Mouse (Mus musculus): ENCODE results near the gene Was. TPM values are rescaled to one million over a fixed set of nuclear protein-coding genes. Genes with fewer than 3 reads are reported as not detected.
"Not testable (repeated sequence)": the region's sequence is repeated elsewhere in the genome, so short reads cannot be mapped to it uniquely, and the experiment has no call there.

Was gene
- total RNA-seq, 2 experiments from 2014 or later: 39.5 to 61.3 TPM

GRCm38 (mm10) chrX:8084771-8085259 is 5.5 kb downstream of the Was start:
- no peak for ATAC-seq (replicated peaks; ENCODE audit: low FRiP score, low TSS enrichment, poor library complexity, severe bottlenecking)

DNA sequence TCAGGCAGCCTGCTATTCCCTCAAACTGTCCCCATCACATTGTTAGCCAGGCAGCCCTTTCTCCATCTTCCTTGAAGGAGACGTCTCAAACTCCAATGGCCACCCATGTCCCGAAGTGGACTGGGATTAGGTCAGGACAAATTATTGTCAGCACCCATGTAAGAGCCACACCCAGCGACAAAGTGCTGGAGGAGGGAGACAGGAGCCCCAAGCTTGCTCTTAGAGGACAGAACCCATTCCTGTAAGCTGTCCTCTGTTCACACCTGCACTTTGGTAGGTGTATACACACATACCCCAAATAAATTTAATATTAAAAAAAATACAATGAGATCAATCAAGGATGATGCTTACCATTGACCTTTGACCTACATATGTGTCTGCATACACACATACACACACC is 15.2 kb downstream of the Was start:
- ATAC-seq (replicated peaks; ENCODE audit: low FRiP score, low TSS enrichment, poor library complexity, severe bottlenecking): 0 out of 2 replicates have a peak, but pooled peaks have one; percentile 6

- peak; percentile 98 for ATAC-seq (replicated peaks; ENCODE audit: low FRiP score, low TSS enrichment, poor library complexity, severe bottlenecking)
Measured at GRCm38 (mm10) chrX:8074430-8075014, 15.8 kb downstream of the Was start, which contains the start of gene Suv39h1. Gene Suv39h1 (minus strand): TSS chrX:8074760.

- peak; percentile 62 for ATAC-seq (replicated peaks; ENCODE audit: low FRiP score, low TSS enrichment, poor library complexity, severe bottlenecking)
Measured at GRCm38 (mm10) chrX:8073881-8074429, 16.3 kb downstream of the Was start.

DNA sequence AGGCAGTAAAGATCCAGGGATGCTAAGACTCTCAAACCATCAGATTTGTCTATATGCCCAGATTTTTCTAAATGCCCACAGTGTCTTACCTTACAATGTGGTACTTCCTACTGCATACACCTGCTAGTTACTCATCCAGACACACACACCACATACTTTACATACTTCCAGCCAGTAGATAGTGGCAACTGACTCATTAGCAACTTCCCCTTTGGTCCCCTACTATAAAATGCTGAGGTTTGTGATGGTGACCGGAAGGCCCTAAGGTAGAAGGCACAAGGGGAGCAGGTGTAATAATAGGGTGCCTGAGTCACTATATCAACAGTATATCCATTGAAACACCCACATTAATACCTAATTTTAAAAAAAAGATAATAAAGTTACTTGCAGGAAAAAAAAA is 21.1 kb downstream of the Was start:
- no peak for ATAC-seq (replicated peaks; ENCODE audit: low FRiP score, low TSS enrichment, poor library complexity, severe bottlenecking)

DNA sequence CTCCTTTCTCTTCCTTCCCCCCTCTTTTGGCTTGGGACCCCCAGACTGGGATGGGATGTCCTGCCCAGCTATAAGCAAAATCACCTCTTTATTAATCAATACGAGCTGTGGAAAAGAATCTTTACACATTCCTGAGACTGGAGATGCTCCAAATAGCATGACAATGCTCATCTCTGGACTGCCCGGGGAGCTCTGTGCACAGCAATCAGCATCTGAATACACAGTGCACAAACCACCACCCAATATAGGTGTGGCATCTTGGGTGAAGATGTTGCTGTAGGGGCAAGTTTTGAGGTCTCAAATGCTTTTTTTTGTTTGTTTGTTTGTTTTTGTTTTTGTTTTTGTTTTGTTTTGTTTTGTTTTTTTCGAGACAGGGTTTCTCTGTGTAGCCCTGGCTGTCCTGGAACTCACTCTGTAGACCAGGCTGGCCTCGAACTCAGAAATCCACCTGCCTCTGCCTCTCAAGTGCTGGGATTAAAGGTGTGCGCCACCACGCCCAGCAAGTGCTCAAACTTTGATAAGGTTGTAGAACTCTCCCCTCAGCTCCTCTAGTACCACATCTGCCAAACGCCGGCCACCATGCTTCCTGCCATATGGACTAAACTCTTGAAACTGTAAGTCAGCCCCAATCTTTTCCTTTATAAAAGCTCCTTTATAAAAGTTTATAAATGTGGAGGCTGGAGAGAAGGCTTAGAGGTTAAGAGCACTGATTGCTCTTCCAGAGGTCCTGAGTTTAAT is 39.1 kb downstream of the Was start:
- not testable (repeated sequence) for ATAC-seq (replicated peaks; ENCODE audit: low FRiP score, low TSS enrichment, poor library complexity, severe bottlenecking)

DNA sequence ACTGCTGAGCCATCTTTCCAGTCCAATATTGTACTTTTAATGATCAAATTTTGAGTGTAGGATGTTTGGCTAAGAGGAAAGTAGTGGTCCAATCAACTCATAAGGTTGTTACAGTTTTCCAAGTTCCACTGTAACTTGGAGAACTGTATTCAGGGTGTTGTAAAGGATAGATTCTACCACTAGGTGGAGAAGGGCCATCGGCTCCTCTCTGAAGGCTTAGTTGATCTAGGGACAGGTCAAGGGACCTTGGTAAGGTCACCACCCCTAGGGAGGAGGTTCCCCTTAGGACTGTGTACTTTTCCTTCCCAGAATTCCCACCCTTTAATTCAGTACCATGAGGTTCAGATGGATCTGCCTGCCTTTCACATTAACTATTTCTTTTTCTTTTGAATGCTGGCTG is 57.3 kb downstream of the Was start:
- peak; percentile 59; the same call in 1 of the 2 replicates for ATAC-seq (replicated peaks; ENCODE audit: low FRiP score, low TSS enrichment, poor library complexity, severe bottlenecking)

Other genes starting within 250 kb of the Was start
- 59.5 and 83.5 TPM in 2 replicates for gene Otud5, start 249.1 kb downstream of the Was start, total RNA-seq (2014; fragmentation: Nextera tagmentation)
- 50.0 and 64.6 TPM in 2 replicates for gene Otud5, start 249.1 kb downstream of the Was start, total RNA-seq (2017)
- 11.4 and 16.2 TPM in 2 replicates for gene Pim2, start 212.2 kb downstream of the Was start, total RNA-seq (2014; fragmentation: Nextera tagmentation)
- gene Pim2, start 212.2 kb downstream of the Was start, total RNA-seq (2017): 2.1 and 2.2 TPM in 2 replicates
- 13.2 and 19.3 TPM in 2 replicates for gene Slc35a2, start 206.5 kb downstream of the Was start, total RNA-seq (2014; fragmentation: Nextera tagmentation)
- gene Slc35a2, start 206.5 kb downstream of the Was start, total RNA-seq (2017): 9.8 and 16.1 TPM in 2 replicates
- 46.8 and 81.9 TPM in 2 replicates for gene Pqbp1, start 191.2 kb downstream of the Was start, total RNA-seq (2014; fragmentation: Nextera tagmentation)
- gene Pqbp1, start 191.2 kb downstream of the Was start, total RNA-seq (2017): 176 and 188 TPM in 2 replicates
- gene Timm17b, start 191.1 kb downstream of the Was start, total RNA-seq (2014; fragmentation: Nextera tagmentation): 71.7 and 112 TPM in 2 replicates
- gene Timm17b, start 191.1 kb downstream of the Was start, total RNA-seq (2017): 61.4 and 61.5 TPM in 2 replicates
- gene Gm10491, start 182.7 kb downstream of the Was start, total RNA-seq (2014; fragmentation: Nextera tagmentation): not detected in 2 replicates
- not detected in 2 replicates for gene Gm10491, start 182.7 kb downstream of the Was start, total RNA-seq (2017)
- gene Gm10490, start 181.0 kb downstream of the Was start, total RNA-seq (2014; fragmentation: Nextera tagmentation): not detected in 2 replicates
- gene Gm10490, start 181.0 kb downstream of the Was start, total RNA-seq (2017): not detected in 2 replicates
- not detected in 2 replicates for gene Pcsk1n, start 170.7 kb downstream of the Was start, total RNA-seq (2014; fragmentation: Nextera tagmentation)
- not detected in 2 replicates for gene Pcsk1n, start 170.7 kb downstream of the Was start, total RNA-seq (2017)
- not detected in 2 replicates for gene Eras, start 161.9 kb downstream of the Was start, total RNA-seq (2014; fragmentation: Nextera tagmentation)
- gene Eras, start 161.9 kb downstream of the Was start, total RNA-seq (2017): not detected in 2 replicates
- gene Hdac6, start 142.6 kb downstream of the Was start, total RNA-seq (2014; fragmentation: Nextera tagmentation): 9.8 and 9.9 TPM in 2 replicates
- 9.1 and 11.8 TPM in 2 replicates for gene Hdac6, start 142.6 kb downstream of the Was start, total RNA-seq (2017)
- gene Gata1, start 112.4 kb downstream of the Was start, total RNA-seq (2014; fragmentation: Nextera tagmentation): 187 and 213 TPM in 2 replicates
- gene Gata1, start 112.4 kb downstream of the Was start, total RNA-seq (2017): 134 and 145 TPM in 2 replicates
- not detected in 2 replicates for gene Glod5, start 72.0 kb downstream of the Was start, total RNA-seq (2014; fragmentation: Nextera tagmentation)
- not detected in 2 replicates for gene Glod5, start 72.0 kb downstream of the Was start, total RNA-seq (2017)
- gene Suv39h1, start 15.7 kb downstream of the Was start, total RNA-seq (2014; fragmentation: Nextera tagmentation): 79.0 and 89.2 TPM in 2 replicates
- gene Suv39h1, start 15.7 kb downstream of the Was start, total RNA-seq (2017): 68.2 and 84.3 TPM in 2 replicates
- 23.0 TPM in 2 replicates for gene Wdr13, start 42.4 kb upstream of the Was start, total RNA-seq (2014; fragmentation: Nextera tagmentation)
- 14.9 and 26.6 TPM in 2 replicates for gene Wdr13, start 42.4 kb upstream of the Was start, total RNA-seq (2017)
- 798 and 978 TPM in 2 replicates for gene Rbm3, start 55.4 kb upstream of the Was start, total RNA-seq (2014; fragmentation: Nextera tagmentation)
- gene Rbm3, start 55.4 kb upstream of the Was start, total RNA-seq (2017): 1,469 and 1,492 TPM in 2 replicates
- 8.4 and 13.1 TPM in 2 replicates for gene Tbc1d25, start 85.7 kb upstream of the Was start, total RNA-seq (2014; fragmentation: Nextera tagmentation)
- gene Tbc1d25, start 85.7 kb upstream of the Was start, total RNA-seq (2017): 4.8 and 6.9 TPM in 2 replicates
- 31.3 and 44.2 TPM in 2 replicates for gene Ebp, start 103.0 kb upstream of the Was start, total RNA-seq (2014; fragmentation: Nextera tagmentation)
- 46.6 and 58.9 TPM in 2 replicates for gene Ebp, start 103.0 kb upstream of the Was start, total RNA-seq (2017)
- 2.3 TPM in 1 of 2 replicates, not detected in the other for gene Porcn, start 116.0 kb upstream of the Was start, total RNA-seq (2014; fragmentation: Nextera tagmentation)
- 1.5 TPM in 1 of 2 replicates, not detected in the other for gene Porcn, start 116.0 kb upstream of the Was start, total RNA-seq (2017)
- gene Ftsj1, start 161.9 kb upstream of the Was start, total RNA-seq (2014; fragmentation: Nextera tagmentation): 51.2 and 86.0 TPM in 2 replicates
- gene Ftsj1, start 161.9 kb upstream of the Was start, total RNA-seq (2017): 31.5 and 49.2 TPM in 2 replicates
- 97.9 and 114 TPM in 2 replicates for gene Slc38a5, start 180.6 kb upstream of the Was start, total RNA-seq (2014; fragmentation: Nextera tagmentation)
- 50.5 and 88.6 TPM in 2 replicates for gene Slc38a5, start 180.6 kb upstream of the Was start, total RNA-seq (2017)
- not detected in 2 replicates for gene Ssxb10, start 236.9 kb upstream of the Was start, total RNA-seq (2014; fragmentation: Nextera tagmentation)
- not detected in 2 replicates for gene Ssxb10, start 236.9 kb upstream of the Was start, total RNA-seq (2017)

Measured in megakaryocyte-erythroid progenitor cell, adult 5-6 weeks (primary cell).